Mouse (Mus musculus) embryonic fibroblast, embryonic 13.5 days (primary cell): Measurements from ENCODE around the gene Pde7b.

Experiments used
- CTCF ChIP-seq: IDR thresholded peaks from 2 replicates; pipeline ENCODE4 v1.5.1; 2011; ENCODE audit warnings: mild to moderate bottlenecking, control low read depth, low read length, moderate library complexity, borderline replicate concordance; ENCODE audit not compliant: insufficient read depth
- POLR2A ChIP-seq: IDR thresholded peaks from 2 replicates; pipeline ENCODE4 v1.6.1; 2011; ENCODE audit warnings: low read depth, mild to moderate bottlenecking, control low read depth, low read length, moderate library complexity

DNA sequence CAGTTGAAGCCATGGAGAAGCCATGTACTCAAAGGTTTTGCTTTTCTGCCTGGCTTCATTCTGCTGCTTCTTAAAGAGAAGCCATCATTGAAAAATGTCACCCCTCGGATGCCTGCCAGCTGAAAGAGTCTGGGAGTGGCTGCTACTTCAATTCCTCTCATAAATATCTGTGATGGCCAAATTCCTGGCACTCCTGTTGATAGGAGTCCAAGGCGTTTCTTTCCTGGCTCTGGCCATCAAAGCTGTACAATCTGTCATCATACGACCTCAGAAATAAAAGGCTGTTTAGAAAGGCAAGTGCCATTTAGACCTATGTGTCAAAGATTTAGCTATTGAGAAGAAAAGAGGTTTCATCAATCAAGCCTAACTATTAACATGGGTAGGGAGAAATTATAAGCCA is 49.6 kb downstream of the Pde7b start:
- TF ChIP-seq POLR2A (no peak), CTCF (no peak)
